Comparison of ENCODE assay signal across 22 mouse cellular contexts in the genomic region with DNA sequence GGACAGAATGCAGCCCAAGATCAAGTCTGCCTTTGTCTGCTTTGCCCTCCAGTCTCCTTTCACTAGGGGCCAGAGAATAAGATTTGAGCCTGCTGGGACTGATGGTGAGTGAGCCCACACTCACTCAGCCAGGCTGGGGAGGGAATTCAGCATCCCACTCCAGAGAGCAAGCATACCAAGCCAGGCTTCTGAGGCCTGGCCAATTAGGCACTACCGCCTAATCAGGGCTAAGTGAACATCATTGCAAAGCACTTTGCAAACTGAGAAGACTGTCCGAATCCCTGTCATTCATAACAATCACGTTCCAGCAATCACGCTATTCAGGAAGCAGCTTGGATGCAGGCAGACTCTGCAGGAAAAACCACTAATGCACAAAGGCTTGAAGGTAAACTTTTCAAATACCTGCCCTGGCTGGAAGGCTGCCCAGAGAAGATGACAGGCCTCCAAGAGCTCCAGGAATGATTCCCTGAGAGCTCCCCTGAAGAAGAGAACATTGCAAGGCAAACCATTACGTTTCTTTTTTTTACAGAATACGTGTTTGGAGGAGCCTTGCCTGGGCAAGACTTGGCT.
"Had no signal": no experiment of that assay in that cellular context is flagged by ENCODE, and none has a peak within 500 bp of the region (broad histone marks: within the 10 kb centered on the region; RNA-seq: fewer than 3 reads in every experiment).

No protein-coding gene starts in this region.

- H3K9me3 ChIP-seq: limb, embryonic 12.5 days; limb, embryonic 15.5 days; midbrain, embryonic 15.5 days; neural tube, embryonic 13.5 days; stomach, embryonic 15.5 days had no signal

- H3K36me3 ChIP-seq: limb, embryonic 12.5 days; limb, embryonic 15.5 days; midbrain, embryonic 15.5 days; neural tube, embryonic 13.5 days; stomach, embryonic 15.5 days had no signal

- H3K9ac ChIP-seq: limb, embryonic 12.5 days; limb, embryonic 15.5 days; liver, embryonic 14.5 days; liver, postnatal 0 days; lung, embryonic 14.5 days; midbrain, embryonic 15.5 days; neural tube, embryonic 13.5 days; stomach, embryonic 15.5 days had no signal

- H3K4me3 ChIP-seq: left cerebral cortex, adult 2 months; limb, embryonic 12.5 days; limb, embryonic 15.5 days; midbrain, embryonic 15.5 days; myocyte; neural tube, embryonic 13.5 days; stomach, embryonic 15.5 days had no signal

- H3K27ac ChIP-seq: kidney, postnatal 0 days; left cerebral cortex, adult 2 months; limb, embryonic 12.5 days; limb, embryonic 15.5 days; liver, embryonic 14.5 days; macrophage; midbrain, embryonic 15.5 days; neural tube, embryonic 13.5 days; stomach, embryonic 15.5 days had no signal

- H3K27me3 ChIP-seq: limb, embryonic 12.5 days; limb, embryonic 15.5 days; midbrain, embryonic 15.5 days; neural tube, embryonic 13.5 days; stomach, embryonic 15.5 days had no signal

- DNase-seq: kidney, adult 9 months; kidney, postnatal 36 days; layer of hippocampus, postnatal 36 days; left cerebral cortex, postnatal 4 days; liver, postnatal 0 days; lung, embryonic 14.5 days; retina, postnatal 1 day; right cerebral cortex, postnatal 25 days; spleen, adult 18-20 months; thymus, postnatal 25 days had no signal

- ATAC-seq: liver, postnatal 0 days; lung, postnatal 0 days; midbrain, embryonic 15.5 days had no signal

- H3K4me1 ChIP-seq: limb, embryonic 12.5 days; midbrain, embryonic 15.5 days; stomach, embryonic 15.5 days had no signal

- H3K4me2 ChIP-seq: limb, embryonic 12.5 days; limb, embryonic 15.5 days; liver, embryonic 11.5 days; lung, embryonic 14.5 days; midbrain, embryonic 15.5 days; neural tube, embryonic 13.5 days; stomach, embryonic 15.5 days had no signal
